Mouse (Mus musculus) splenic B cell, adult 2 months (primary cell): Measurements from ENCODE around the gene Naglu.

Experiments used
- DNase-seq: peaks from one replicate; pipeline ENCODE4 v3.0.0-alpha.2; 2011; ENCODE audit warnings: low read depth, low spot score
- H3K27me3 ChIP-seq: 2 replicates; pipeline ENCODE4 v1.6.1; 2012; ENCODE audit warnings: mild to moderate bottlenecking, low read length, moderate library complexity, mixed read lengths; ENCODE audit not compliant: control insufficient read depth, poor library complexity, insufficient read depth, severe bottlenecking
- H3K36me3 ChIP-seq: 2 replicates; pipeline ENCODE4 v1.6.1; 2012; ENCODE audit warnings: mild to moderate bottlenecking, low read length, moderate library complexity, mixed read lengths; ENCODE audit not compliant: control insufficient read depth, poor library complexity, insufficient read depth, severe bottlenecking

Naglu gene

DNA sequence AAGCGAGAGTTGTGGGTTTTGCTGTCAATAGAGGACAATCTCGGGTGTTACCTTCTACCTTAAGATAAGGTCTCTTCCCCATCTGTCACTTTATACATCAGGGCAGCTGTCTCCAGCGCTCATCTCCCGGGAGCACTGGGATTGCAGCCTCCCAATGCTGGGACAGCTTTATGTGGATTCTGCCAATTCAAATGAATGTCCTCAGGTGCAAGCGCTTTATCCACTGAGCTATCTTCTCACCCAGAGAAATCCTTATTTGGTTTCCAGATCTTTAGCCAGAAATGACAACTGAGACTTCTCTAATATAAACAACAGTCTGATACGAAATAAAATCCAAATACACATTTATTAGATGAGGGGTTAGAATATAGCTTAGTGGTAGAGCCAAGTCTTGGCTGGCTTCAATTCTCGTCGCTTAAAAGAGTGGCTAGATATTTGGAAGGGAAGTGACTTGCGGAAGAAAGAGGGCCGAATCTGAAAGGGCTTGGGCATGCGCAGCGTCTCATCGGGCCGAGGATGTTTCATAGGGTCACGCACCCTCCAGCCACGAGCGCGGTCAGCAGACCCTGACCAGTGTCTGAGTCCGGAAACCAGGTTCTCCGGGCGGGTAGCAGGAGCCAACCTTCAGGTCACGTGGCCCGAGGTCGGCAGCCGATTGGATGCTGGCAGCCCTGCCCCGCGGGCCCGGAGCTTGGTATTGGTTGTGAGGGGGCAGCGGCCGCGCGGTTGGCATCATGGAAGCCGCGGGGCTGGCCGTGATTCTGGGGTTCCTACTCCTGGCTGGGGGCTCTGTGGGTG lies at the start of gene Naglu:
Gene Naglu (plus strand): TSS at position 622 of the 798 bp plus-strand sequence.
- Histone ChIP-seq H3K27me3 (no peaks in the 10 kb centered on the region), H3K36me3 (peaks cover 1% of the 10 kb centered on the region)
- peak; percentile 96 for DNase-seq

GRCm38 (mm10) chr11:101023371-101023770 lies 46.4 kb upstream of the Naglu start:
- no peak for DNase-seq
- Histone ChIP-seq H3K27me3 (no peaks in the 10 kb centered on the region), H3K36me3 (peaks cover 26% of the 10 kb centered on the region)

DNA sequence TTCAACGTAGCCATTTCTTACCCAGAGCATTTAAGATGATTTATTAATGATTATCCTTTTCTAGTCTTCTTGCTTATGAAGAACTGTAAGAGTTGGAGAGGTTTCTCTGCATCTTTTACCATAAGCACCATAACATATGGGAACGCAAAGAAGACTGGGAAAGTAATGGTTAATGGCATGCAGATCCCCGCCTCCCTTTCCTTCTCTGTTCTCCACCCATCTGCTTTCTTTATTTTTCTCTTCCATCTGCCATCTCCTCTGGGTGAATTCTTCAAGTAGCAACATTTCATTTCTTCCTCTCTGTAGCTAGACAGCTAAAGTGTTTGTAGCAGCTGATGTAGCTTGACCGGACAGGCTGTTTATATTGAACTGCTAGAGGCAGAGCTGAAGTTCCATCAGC lies 45.8 kb upstream of the Naglu start:
- peaks cover 28% of the 10 kb centered on the region for H3K36me3 ChIP-seq
- DNase-seq: no peak
- no peaks in the 10 kb centered on the region for H3K27me3 ChIP-seq

- DNase-seq: no peak
- Histone ChIP-seq H3K36me3 (peaks cover 20% of the 10 kb centered on the region), H3K27me3 (no peaks in the 10 kb centered on the region)
Observed at GRCm38 (mm10) chr11:101027121-101027520, 42.7 kb upstream of the Naglu start.

- peaks cover 15% of the 10 kb centered on the region for H3K36me3 ChIP-seq
- no peaks in the 10 kb centered on the region for H3K27me3 ChIP-seq
- no peak for DNase-seq
Observed at GRCm38 (mm10) chr11:101029320-101029719, 40.5 kb upstream of the Naglu start.

DNA sequence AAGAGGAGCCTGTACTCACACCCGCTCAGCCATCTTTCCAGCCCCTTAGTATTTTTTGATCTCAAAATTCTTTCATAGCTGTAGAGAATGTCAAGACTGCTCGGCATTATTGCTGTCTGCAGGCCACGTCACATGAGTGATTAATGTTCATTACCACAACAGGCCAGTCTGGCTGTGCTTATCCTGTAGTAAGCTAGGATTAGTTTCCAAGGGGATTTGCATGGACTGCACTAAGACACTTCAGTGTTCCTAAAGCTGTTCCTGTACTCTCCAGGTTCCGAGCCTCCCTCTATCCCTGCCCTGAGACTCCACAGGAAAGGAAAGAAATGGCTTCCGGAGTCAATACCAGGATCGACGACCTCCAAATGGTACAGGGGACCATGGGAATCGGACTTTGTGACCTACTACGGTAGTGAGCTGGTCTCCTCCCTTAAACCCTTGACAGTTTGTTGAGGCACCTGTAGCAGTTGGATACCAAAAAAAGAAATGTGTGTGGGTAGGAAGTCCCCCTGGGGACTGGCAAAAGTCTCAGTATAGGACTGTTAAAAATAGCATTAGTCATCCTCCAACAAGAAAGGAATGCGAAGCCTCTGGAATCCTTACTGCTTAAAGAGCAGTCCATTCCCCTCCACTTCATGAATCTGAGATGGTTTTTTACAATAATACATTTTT lies 39.5 kb upstream of the Naglu start:
- H3K27me3 ChIP-seq: no peaks in the 10 kb centered on the region
- DNase-seq: no peak
- peaks cover 17% of the 10 kb centered on the region for H3K36me3 ChIP-seq

DNA sequence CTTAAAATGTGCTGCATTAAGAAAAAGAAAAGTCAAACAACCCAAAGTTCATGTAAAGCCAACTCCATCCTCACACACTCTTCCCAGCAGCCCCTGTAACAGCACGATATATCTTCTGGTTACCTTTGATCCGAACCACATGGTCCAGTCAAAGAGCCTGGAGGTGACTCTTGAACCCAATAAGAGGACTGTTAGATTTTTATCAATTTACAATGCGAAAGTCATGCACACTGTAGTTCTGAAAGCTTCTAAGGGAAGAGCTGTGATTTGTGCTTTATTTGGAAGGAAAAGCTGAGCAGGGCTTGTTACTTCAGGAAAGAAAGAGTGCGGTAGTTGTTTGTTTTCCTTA lies 39.0 kb upstream of the Naglu start:
- no peaks in the 10 kb centered on the region for H3K27me3 ChIP-seq
- DNase-seq: no peak
- peaks cover 19% of the 10 kb centered on the region for H3K36me3 ChIP-seq

DNA sequence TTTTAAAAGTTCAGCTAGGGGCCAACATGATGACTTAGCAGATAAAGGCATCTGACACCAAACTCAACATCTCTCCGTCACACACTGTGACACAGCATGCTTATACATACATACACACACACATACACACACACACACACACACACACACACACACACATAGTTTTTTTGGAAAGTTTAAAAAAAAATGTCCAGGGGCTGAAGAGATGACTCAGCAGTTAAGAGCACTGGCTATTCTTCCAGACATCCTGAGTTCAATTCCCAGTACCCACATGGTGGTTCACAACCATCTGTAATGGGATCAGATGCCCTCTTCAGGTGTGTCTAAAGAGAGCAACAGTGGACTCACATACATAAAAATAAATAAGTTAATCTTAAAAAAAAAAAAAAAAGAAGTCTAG lies 38.3 kb upstream of the Naglu start:
- Histone ChIP-seq H3K27me3 (no peaks in the 10 kb centered on the region), H3K36me3 (peaks cover 19% of the 10 kb centered on the region)
- DNase-seq: no peak

DNA sequence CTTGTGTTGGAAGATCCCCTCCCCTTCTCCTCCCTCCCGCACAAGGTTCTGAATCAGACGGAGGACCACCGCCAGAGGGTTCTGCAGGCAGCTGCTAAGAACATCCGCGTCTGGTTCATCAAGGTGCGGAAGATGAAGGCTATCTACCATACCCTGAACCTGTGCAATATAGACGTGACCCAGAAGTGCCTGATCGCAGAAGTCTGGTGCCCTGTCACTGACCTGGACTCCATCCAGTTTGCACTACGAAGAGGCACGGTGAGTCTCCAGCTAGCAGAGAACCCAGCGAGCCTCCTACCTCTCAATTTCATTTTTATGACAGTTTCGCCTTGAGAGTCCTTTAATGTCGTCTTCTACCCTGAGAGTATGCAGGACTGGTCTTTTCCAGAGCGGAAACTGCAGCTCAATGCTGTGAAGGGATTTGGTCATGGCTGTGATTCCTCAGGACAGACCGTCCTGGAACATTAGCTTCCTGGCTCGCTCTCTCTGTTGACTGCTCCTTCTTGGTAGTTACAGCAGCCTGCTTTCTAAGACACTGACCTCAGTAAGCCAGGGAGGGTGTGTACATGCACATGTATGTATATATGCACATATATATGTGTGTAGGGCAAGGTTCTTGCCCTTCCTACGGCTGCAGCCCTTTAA lies 35.8 kb upstream of the Naglu start:
- peaks cover 22% of the 10 kb centered on the region for H3K36me3 ChIP-seq
- DNase-seq: no peak
- H3K27me3 ChIP-seq: no peaks in the 10 kb centered on the region

- Histone ChIP-seq H3K36me3 (peaks cover 19% of the 10 kb centered on the region), H3K27me3 (no peaks in the 10 kb centered on the region)
- no peak for DNase-seq
Observed at GRCm38 (mm10) chr11:101034614-101035327, 35.0 kb upstream of the Naglu start.

GRCm38 (mm10) chr11:101035328-101035695 lies 34.5 kb upstream of the Naglu start:
- H3K27me3 ChIP-seq: no peaks in the 10 kb centered on the region
- H3K36me3 ChIP-seq: peaks cover 20% of the 10 kb centered on the region
- no peak for DNase-seq

- no peak for DNase-seq
- Histone ChIP-seq H3K27me3 (no peaks in the 10 kb centered on the region), H3K36me3 (peaks cover 27% of the 10 kb centered on the region)
Observed at GRCm38 (mm10) chr11:101037795-101038194, 32.0 kb upstream of the Naglu start.

DNA sequence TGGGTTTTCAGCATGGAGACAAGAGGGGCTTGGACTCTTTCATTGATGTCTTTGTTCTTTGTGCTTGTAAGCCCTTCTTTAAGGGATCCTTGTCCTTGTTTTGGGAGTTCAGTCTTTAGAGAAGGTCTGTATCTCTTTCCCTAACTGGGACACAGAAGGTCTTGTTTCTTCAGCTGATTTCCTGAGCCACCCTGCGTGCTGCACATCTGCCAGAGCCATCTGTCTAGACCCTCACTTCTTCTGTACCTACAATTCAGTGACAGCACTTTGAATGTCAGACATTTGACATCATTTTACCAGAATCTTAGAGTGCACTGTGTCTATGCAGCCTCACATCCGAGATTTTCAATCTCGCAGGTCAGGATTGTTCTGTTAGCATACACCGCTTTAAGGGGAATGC lies 24.0 kb upstream of the Naglu start:
- H3K27me3 ChIP-seq: no peaks in the 10 kb centered on the region
- no peak for DNase-seq

GRCm38 (mm10) chr11:101046440-101046839 lies 23.4 kb upstream of the Naglu start:
- H3K36me3 ChIP-seq: peaks cover 17% of the 10 kb centered on the region
- no peaks in the 10 kb centered on the region for H3K27me3 ChIP-seq
- peak; percentile 36 for DNase-seq

More for the DNA sequence above, 24.0 kb upstream of the Naglu start:
- peaks cover 19% of the 10 kb centered on the region for H3K36me3 ChIP-seq

DNA sequence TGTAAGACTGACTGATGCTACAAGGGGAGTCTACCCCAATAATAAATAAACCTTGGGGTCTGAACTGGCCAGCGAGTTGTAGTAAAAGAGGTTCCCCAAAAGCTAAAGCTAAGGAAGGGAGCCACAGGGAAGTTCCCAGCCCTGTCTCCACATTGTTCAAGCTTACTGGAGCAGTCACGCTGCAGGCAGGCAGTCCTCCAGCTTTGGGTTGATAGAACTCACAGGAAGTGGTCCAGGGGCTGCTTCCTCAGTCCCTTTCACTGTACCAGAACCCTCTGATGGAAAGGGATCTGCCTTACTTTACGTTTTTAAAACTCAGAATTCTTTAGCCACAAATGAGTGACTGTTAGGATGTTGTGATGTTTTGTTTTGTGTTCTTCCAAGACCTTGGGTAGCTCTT lies 22.3 kb upstream of the Naglu start:
- DNase-seq: no peak
- H3K36me3 ChIP-seq: peaks cover 11% of the 10 kb centered on the region
- no peaks in the 10 kb centered on the region for H3K27me3 ChIP-seq
